Mouse (Mus musculus) stomach, postnatal 0 days (tissue): ENCODE measurements at regions not wholly inside any gene's neighbourhood (a gene's known extent, or its start where the extent isn't known, plus 50 kb on each side); places are given as distances from the start of the nearest gene placed in this dataset.

ENCODE experiments used
- CTCF ChIP-seq: IDR thresholded peaks from 2 replicates; pipeline ENCODE4 v1.5.1; 2016; ENCODE audit warnings: antibody characterized with exemption, low read depth, mild to moderate bottlenecking, moderate library complexity
- EP300 ChIP-seq: optimal IDR thresholded peaks from 2 replicates; pipeline ENCODE3; 2016; ENCODE audit warnings: antibody characterized with exemption

DNA sequence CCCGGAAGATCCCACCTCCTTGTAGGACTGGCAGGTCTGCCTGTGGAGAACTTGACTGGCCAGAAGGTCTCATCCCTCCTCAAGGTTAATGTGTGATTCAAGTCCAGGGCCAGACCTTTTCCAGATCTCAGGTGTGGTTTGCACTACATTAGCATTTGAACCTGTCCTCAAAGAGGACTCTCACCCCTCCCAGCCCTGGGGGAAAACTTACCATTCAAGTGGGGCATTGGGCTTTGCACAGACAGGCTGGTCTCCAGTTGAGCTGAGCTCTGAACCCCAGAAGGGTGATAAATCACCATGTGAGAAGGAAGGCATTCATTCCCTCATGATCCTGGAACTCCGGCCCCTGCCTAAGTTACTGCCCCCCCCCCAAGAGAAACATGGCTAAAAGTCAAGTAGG lies 183.6 kb upstream of the Asap2 start:
- no peak for TF ChIP-seq CTCF
- TF ChIP-seq EP300, result no peak
